Mouse (Mus musculus): Measurements from ENCODE around the gene Pex11b. TPM values are rescaled to one million over a fixed set of nuclear protein-coding genes. Genes with fewer than 3 reads are reported as not detected.

Gene Pex11b
- polyA plus RNA-seq, 1 experiment = 17.5 TPM

DNA sequence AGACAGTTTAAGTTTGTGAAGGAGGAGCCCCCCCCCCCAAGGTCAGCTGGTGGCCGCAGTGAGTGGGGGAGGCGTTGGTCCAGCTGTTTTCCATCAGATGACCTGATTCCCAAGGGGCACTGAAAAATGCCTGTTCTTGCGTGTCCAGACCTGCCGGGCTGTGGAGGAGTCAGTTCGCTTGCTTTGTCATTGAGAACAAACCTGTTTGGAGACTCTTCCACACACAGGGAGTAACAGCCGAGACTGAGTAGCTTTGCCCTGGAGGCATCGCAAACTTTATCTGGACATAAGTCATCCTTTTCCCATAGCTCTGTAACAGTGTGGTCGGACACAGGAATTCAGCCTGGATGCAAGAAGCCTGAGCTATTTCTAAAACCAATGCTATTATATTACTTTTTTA lies 39.3 kb downstream of the Pex11b start:
- peaks cover 3% of the 10 kb centered on the region; the same call in 1 of the 2 replicates for H3K4me1 ChIP-seq (ENCODE audit: control insufficient read depth, insufficient read depth, insufficient read length)
- no peaks in the 10 kb centered on the region for H3K36me3 ChIP-seq (ENCODE audit: control insufficient read depth, insufficient read depth, low read length)
- 82% methylated on average over 8 of the region's 8 CpGs for WGBS
- no peaks in the 10 kb centered on the region for H3K27me3 ChIP-seq (ENCODE audit: control insufficient read depth, insufficient read depth, low read length)
- no peak for DNase-seq (ENCODE audit: low read depth in 1 of 2, low spot score in 2 of 2)
- H3K27ac ChIP-seq (ENCODE audit: insufficient read depth, low read length) = no peak overlapping the region
- TF ChIP-seq CTCF (IDR thresholded peaks at IDR 0.05; ENCODE audit: extremely low read depth, insufficient read depth, insufficient read length, insufficient replicate concordance) = no peak
- TF ChIP-seq POLR2A (IDR thresholded peaks at IDR 0.05; ENCODE audit: low read depth, low read length) = no peak
- H3K4me3 ChIP-seq (ENCODE audit: extremely low read depth, insufficient read depth, insufficient read length) = no peak overlapping the region

DNA sequence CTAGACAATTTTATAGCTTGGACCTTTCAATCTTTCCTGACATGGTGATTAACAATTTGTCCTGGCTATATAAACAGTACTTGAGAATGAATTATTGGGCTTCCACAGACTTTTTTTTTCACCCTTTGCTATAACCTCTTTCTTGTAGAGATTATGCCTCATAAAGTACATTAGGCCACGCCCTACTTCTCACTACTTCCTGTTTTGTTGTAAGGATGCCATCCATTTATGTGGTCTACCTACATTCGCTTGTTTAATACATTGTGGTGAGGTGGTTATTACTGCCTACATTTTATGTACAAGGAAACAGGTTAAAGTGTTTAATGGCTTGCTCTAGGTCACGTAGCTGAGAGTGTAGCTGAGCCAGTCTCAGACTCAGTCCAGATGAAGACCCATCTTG lies 40.0 kb downstream of the Pex11b start:
- no peaks in the 10 kb centered on the region for H3K27me3 ChIP-seq (ENCODE audit: control insufficient read depth, insufficient read depth, low read length)
- TF ChIP-seq CTCF (IDR thresholded peaks at IDR 0.05; ENCODE audit: extremely low read depth, insufficient read depth, insufficient read length, insufficient replicate concordance) = no peak
- TF ChIP-seq POLR2A (IDR thresholded peaks at IDR 0.05; ENCODE audit: low read depth, low read length) = no peak
- no peak overlapping the region for H3K27ac ChIP-seq (ENCODE audit: insufficient read depth, low read length)
- H3K36me3 ChIP-seq (ENCODE audit: control insufficient read depth, insufficient read depth, low read length) = no peaks in the 10 kb centered on the region
- DNase-seq (ENCODE audit: low read depth in 1 of 2, low spot score in 2 of 2) = no peak
- H3K4me3 ChIP-seq (ENCODE audit: extremely low read depth, insufficient read depth, insufficient read length) = no peak overlapping the region
- 43% methylated on average over 3 of the region's 3 CpGs for WGBS
- peaks cover 3% of the 10 kb centered on the region; the same call in 1 of the 2 replicates for H3K4me1 ChIP-seq (ENCODE audit: control insufficient read depth, insufficient read depth, insufficient read length)

DNA sequence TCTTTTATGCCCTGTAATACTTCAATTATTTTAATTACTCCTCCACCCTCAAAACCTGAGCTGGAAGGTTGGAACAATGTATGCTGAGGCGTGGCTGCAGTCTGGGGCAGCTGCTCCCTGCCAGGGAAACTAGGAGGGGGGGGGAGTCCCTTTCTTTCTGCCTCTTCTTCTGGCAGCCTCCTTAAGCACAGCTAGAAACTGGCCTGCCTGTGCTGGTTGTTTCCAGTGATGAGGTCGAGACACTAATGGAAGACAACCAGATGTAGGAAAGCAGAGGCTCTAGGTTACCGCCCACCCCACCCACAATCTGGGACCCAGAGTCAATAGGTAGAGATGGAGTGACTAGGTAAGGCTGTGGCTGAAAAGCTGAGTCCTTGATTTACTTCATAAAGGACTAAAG lies 40.5 kb downstream of the Pex11b start:
- TF ChIP-seq CTCF (IDR thresholded peaks at IDR 0.05; ENCODE audit: extremely low read depth, insufficient read depth, insufficient read length, insufficient replicate concordance) (no peak), POLR2A (IDR thresholded peaks at IDR 0.05; ENCODE audit: low read depth, low read length) (no peak)
- DNase-seq (ENCODE audit: low read depth in 1 of 2, low spot score in 2 of 2) = no peak
- Histone ChIP-seq H3K27me3 (ENCODE audit: control insufficient read depth, insufficient read depth, low read length) (no peaks in the 10 kb centered on the region), H3K36me3 (ENCODE audit: control insufficient read depth, insufficient read depth, low read length) (no peaks in the 10 kb centered on the region), H3K27ac (ENCODE audit: insufficient read depth, low read length) (no peak overlapping the region), H3K4me3 (ENCODE audit: extremely low read depth, insufficient read depth, insufficient read length) (no peak overlapping the region), H3K4me1 (ENCODE audit: control insufficient read depth, insufficient read depth, insufficient read length) (no peaks in the 10 kb centered on the region; the same call in 1 of the 2 replicates)
- 90% methylated on average over 3 of the region's 3 CpGs for WGBS

DNA sequence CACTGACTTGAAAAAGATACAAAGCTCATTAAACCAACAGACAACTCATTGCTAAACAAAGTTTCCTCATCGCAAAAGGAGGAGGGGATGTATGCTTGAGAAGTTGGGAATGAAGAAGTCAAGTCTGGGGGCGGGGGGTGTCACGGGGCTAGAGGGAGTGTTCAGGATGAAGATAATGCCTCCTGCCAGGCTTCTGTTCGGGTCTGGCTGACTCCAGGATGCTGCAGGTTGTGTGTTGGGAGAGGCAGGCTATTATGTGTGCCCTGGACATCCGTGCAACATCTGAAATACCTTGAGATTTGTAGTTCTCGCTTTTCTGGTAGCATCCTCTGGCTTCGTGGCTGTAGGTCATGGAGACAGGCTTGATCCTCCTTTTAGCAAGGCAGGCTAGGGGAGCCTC lies 43.3 kb downstream of the Pex11b start:
- no peaks in the 10 kb centered on the region for H3K27me3 ChIP-seq (ENCODE audit: control insufficient read depth, insufficient read depth, low read length)
- H3K36me3 ChIP-seq (ENCODE audit: control insufficient read depth, insufficient read depth, low read length) = no peaks in the 10 kb centered on the region
- H3K27ac ChIP-seq (ENCODE audit: insufficient read depth, low read length) = no peak overlapping the region
- WGBS = 80% methylated on average over 7 of the region's 7 CpGs
- TF ChIP-seq CTCF (IDR thresholded peaks at IDR 0.05; ENCODE audit: extremely low read depth, insufficient read depth, insufficient read length, insufficient replicate concordance) = no peak
- TF ChIP-seq POLR2A (IDR thresholded peaks at IDR 0.05; ENCODE audit: low read depth, low read length) = no peak
- no peaks in the 10 kb centered on the region for H3K4me1 ChIP-seq (ENCODE audit: control insufficient read depth, insufficient read depth, insufficient read length)
- no peak overlapping the region for H3K4me3 ChIP-seq (ENCODE audit: extremely low read depth, insufficient read depth, insufficient read length)
- DNase-seq (ENCODE audit: low read depth in 1 of 2, low spot score in 2 of 2) = no peak

DNA sequence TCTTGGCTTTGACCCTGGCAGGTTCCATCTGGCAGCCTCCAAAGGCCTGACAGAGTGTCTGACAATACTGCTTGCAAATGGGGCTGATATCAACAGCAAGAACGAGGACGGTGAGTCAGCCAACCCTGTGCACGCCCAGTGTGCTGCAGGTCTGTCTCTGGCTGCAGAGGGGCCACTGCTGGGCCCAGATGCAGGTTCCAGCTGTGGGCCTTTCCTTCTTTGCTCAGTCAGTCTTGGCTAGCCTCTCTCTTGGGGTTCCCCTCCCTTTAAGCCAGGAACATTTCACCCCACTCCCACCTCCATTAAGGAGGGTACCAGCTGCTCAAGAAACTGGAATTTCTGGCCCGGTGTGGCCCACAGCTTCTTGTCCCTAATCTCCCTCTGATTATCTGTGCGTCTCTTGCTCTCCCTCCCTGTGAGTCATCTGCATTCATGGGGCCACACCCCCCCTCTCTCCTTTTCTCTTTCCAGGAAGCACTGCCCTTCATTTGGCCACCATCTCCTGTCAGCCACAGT lies 44.0 kb downstream of the Pex11b start:
- no peaks in the 10 kb centered on the region for H3K4me1 ChIP-seq (ENCODE audit: control insufficient read depth, insufficient read depth, insufficient read length)
- H3K27me3 ChIP-seq (ENCODE audit: control insufficient read depth, insufficient read depth, low read length) = no peaks in the 10 kb centered on the region
- 60% methylated on average over 5 of the region's 5 CpGs for WGBS
- no peak overlapping the region for H3K4me3 ChIP-seq (ENCODE audit: extremely low read depth, insufficient read depth, insufficient read length)
- H3K27ac ChIP-seq (ENCODE audit: insufficient read depth, low read length) = no peak overlapping the region
- no peaks in the 10 kb centered on the region for H3K36me3 ChIP-seq (ENCODE audit: control insufficient read depth, insufficient read depth, low read length)
- no peak for TF ChIP-seq CTCF (IDR thresholded peaks at IDR 0.05; ENCODE audit: extremely low read depth, insufficient read depth, insufficient read length, insufficient replicate concordance)
- no peak for TF ChIP-seq POLR2A (IDR thresholded peaks at IDR 0.05; ENCODE audit: low read depth, low read length)
- DNase-seq (ENCODE audit: low read depth in 1 of 2, low spot score in 2 of 2) = no peak

DNA sequence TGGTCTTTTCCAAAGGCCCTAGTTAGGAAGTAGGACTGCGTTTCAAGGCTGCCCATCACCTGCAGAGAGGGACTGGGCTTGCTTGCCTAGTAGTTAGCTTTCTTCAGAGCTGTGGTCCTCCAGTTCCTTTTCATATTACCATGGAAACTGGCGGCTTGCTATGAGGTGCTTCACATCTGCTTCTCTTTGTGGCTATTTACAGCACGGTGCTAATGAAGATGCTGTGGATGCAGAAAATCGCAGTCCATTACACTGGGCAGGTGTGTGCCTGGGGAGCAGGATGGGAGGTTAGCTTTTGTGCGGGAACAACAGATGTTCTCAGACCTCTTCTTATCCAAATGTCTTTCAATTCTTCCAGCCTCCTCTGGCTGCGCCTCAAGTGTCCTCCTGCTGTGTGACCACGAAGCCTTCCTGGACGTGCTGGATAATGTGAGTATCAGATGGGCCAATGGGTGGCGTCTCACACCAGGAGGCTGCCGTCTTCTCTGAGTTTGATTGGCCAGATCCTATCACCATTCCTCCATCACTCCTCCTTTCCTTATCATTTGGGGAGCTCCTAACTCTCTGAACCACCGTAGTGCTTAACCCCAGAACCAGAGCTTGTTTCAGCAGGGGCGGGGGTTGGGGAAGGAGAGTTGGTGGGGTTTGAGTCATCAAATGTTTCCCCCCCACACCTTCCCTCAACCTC lies 45.2 kb downstream of the Pex11b start:
- Histone ChIP-seq H3K27ac (ENCODE audit: insufficient read depth, low read length) (no peak overlapping the region), H3K27me3 (ENCODE audit: control insufficient read depth, insufficient read depth, low read length) (peaks cover 9% of the 10 kb centered on the region), H3K4me1 (ENCODE audit: control insufficient read depth, insufficient read depth, insufficient read length) (no peaks in the 10 kb centered on the region), H3K4me3 (ENCODE audit: extremely low read depth, insufficient read depth, insufficient read length) (no peak overlapping the region), H3K36me3 (ENCODE audit: control insufficient read depth, insufficient read depth, low read length) (no peaks in the 10 kb centered on the region)
- TF ChIP-seq POLR2A (IDR thresholded peaks at IDR 0.05; ENCODE audit: low read depth, low read length) = no peak
- TF ChIP-seq CTCF (IDR thresholded peaks at IDR 0.05; ENCODE audit: extremely low read depth, insufficient read depth, insufficient read length, insufficient replicate concordance) = no peak
- DNase-seq (ENCODE audit: low read depth in 1 of 2, low spot score in 2 of 2) = no peak
- WGBS = 50% methylated on average over 12 of the region's 12 CpGs

DNA sequence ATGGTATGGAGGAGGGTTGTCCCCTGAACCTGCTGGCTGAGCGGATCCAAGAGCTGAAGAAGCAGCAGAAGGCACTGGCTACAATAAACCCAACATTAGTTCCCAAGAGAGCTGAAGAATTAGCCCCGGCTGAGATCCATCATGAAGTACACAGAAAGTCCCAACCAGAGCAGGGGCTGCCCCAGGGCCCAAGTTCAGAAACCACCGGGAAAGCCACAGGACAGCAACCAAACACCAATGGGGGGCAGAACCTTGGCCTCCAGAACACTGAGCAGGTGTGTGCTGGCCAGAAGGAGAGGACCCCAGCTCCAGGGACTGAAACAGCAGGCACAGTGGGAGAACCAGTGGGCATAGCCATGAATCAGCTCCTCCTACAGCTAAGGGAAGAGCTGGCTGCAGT lies 48.3 kb downstream of the Pex11b start:
- TF ChIP-seq POLR2A (IDR thresholded peaks at IDR 0.05; ENCODE audit: low read depth, low read length) (no peak), CTCF (IDR thresholded peaks at IDR 0.05; ENCODE audit: extremely low read depth, insufficient read depth, insufficient read length, insufficient replicate concordance) (no peak)
- H3K4me1 ChIP-seq (ENCODE audit: control insufficient read depth, insufficient read depth, insufficient read length) = no peaks in the 10 kb centered on the region
- peaks cover 11% of the 10 kb centered on the region for H3K27me3 ChIP-seq (ENCODE audit: control insufficient read depth, insufficient read depth, low read length)
- 87% methylated on average over 3 of the region's 3 CpGs for WGBS
- no peak for DNase-seq (ENCODE audit: low read depth in 1 of 2, low spot score in 2 of 2)
- H3K4me3 ChIP-seq (ENCODE audit: extremely low read depth, insufficient read depth, insufficient read length) = no peak overlapping the region
- H3K27ac ChIP-seq (ENCODE audit: insufficient read depth, low read length) = no peak overlapping the region
- H3K36me3 ChIP-seq (ENCODE audit: control insufficient read depth, insufficient read depth, low read length) = no peaks in the 10 kb centered on the region
